Comparison of ENCODE assay signal across 7 mouse cellular contexts in genomic region chr4:140986024-140986710, GRCm38 (mm10). TPM values are rescaled to one million over a fixed set of nuclear protein-coding genes. Genes with fewer than 3 reads are reported as not detected.
DNase-seq lines count a peak whose midpoint lies in the region; ATAC-seq lines count a peak whose summit lies in the region.

No protein-coding gene starts in this region.

- DNase-seq in lung, postnatal 4 days: no peak
- no peak for DNase-seq in limb, embryonic 10.5 days (ENCODE audit: low spot score)
- peak; percentile 27 for DNase-seq in retina, postnatal 1 day
- DNase-seq in kidney, adult 8-10 months: no peak
- no peak for DNase-seq in left cerebral cortex, adult 11 months (ENCODE audit: low spot score)

- H3K36me3 ChIP-seq in lung, embryonic 16.5 days (ENCODE audit: control insufficient read depth, insufficient read depth, low read length): no peaks in the 10 kb centered on the region
- peaks cover 8% of the 10 kb centered on the region; the same call in 1 of the 2 replicates for H3K36me3 ChIP-seq in limb, embryonic 10.5 days

- peak overlapping the region; percentile 86 for H3K4me2 ChIP-seq in lung, embryonic 16.5 days (ENCODE audit: low read depth, low read length)

- peak overlapping the region; percentile 87 for H3K9ac ChIP-seq in lung, embryonic 16.5 days (ENCODE audit: low read length)

- H3K27me3 ChIP-seq in lung, embryonic 16.5 days (ENCODE audit: control insufficient read depth, insufficient read depth, low read depth, low read length): no peaks in the 10 kb centered on the region
- no peaks in the 10 kb centered on the region for H3K27me3 ChIP-seq in limb, embryonic 10.5 days (ENCODE audit: low read depth, poor library complexity, severe bottlenecking)

- no peak for ATAC-seq in lung, embryonic 16.5 days (ENCODE audit: low read depth)
- ATAC-seq in erythroblast, adult 5-6 weeks (replicated peaks; ENCODE audit: low FRiP score, poor library complexity, severe bottlenecking): peak; percentile 25

- 24% methylated on average over 15 of the region's 15 CpGs for WGBS in lung, embryonic 16.5 days
- 31% methylated on average over 15 of the region's 15 CpGs for WGBS in limb, embryonic 10.5 days

- no peak overlapping the region for H3K27ac ChIP-seq in lung, embryonic 16.5 days (ENCODE audit: low read length)
- H3K27ac ChIP-seq in limb, embryonic 10.5 days: peak overlapping the region; percentile 86

- H3K4me1 ChIP-seq in lung, embryonic 16.5 days (replicated peaks; ENCODE audit: control insufficient read depth, insufficient read depth, low read length): peaks cover 19% of the 10 kb centered on the region
- peaks cover 42% of the 10 kb centered on the region for H3K4me1 ChIP-seq in limb, embryonic 10.5 days

- H3K4me3 ChIP-seq in lung, embryonic 16.5 days (ENCODE audit: low read length): peak overlapping the region; percentile 91
- peak overlapping the region; percentile 93 for H3K4me3 ChIP-seq in limb, embryonic 10.5 days

- no peaks in the 10 kb centered on the region for H3K9me3 ChIP-seq in lung, embryonic 16.5 days (ENCODE audit: control insufficient read depth, low read length)
- no peaks in the 10 kb centered on the region for H3K9me3 ChIP-seq in limb, embryonic 10.5 days (replicated peaks)

RNA-seq across cellular contexts. Expression of gene Atp13a2, which starts 0.5 kb away (rescaled TPM):
- polyA plus RNA-seq in lung, embryonic 16.5 days (2015; fragmentation: Nextera tagmentation; extraction: Ambion mirVana): 34.5 and 35.6 TPM in 2 replicates
- total RNA-seq in erythroblast, adult 5-6 weeks (2015; ENCODE audit: low replicate concordance): 6.7 and 10.0 TPM in 2 replicates
- total RNA-seq in erythroblast, adult 5-6 weeks (2017; ENCODE audit: low replicate concordance): 4.9 and 5.9 TPM in 2 replicates
- 33.9 and 44.0 TPM in 2 replicates for polyA plus RNA-seq in limb, embryonic 10.5 days (2016; fragmentation: Nextera tagmentation; extraction: Ambion mirVana)

RNA-seq across cellular contexts. Expression of gene Mfap2, which starts 24.1 kb away (rescaled TPM):
- polyA plus RNA-seq in lung, embryonic 16.5 days (2015; fragmentation: Nextera tagmentation; extraction: Ambion mirVana): 500 and 511 TPM in 2 replicates
- total RNA-seq in erythroblast, adult 5-6 weeks (2015; ENCODE audit: low replicate concordance): not detected in 2 replicates
- total RNA-seq in erythroblast, adult 5-6 weeks (2017; ENCODE audit: low replicate concordance): not detected in 2 replicates
- 444 and 521 TPM in 2 replicates for polyA plus RNA-seq in limb, embryonic 10.5 days (2016; fragmentation: Nextera tagmentation; extraction: Ambion mirVana)

RNA-seq across cellular contexts. Expression of gene Sdhb, which starts 25.2 kb away (rescaled TPM):
- 347 and 354 TPM in 2 replicates for polyA plus RNA-seq in lung, embryonic 16.5 days (2015; fragmentation: Nextera tagmentation; extraction: Ambion mirVana)
- 46.7 and 50.4 TPM in 2 replicates for total RNA-seq in erythroblast, adult 5-6 weeks (2015; ENCODE audit: low replicate concordance)
- 20.5 and 34.4 TPM in 2 replicates for total RNA-seq in erythroblast, adult 5-6 weeks (2017; ENCODE audit: low replicate concordance)
- polyA plus RNA-seq in limb, embryonic 10.5 days (2016; fragmentation: Nextera tagmentation; extraction: Ambion mirVana): 428 and 436 TPM in 2 replicates
